Mouse (Mus musculus): ENCODE measurements at regions not wholly inside any gene's neighbourhood (a gene's known extent, or its start where the extent isn't known, plus 50 kb on each side); places are given as distances from the start of the nearest gene placed in this dataset.

DNA sequence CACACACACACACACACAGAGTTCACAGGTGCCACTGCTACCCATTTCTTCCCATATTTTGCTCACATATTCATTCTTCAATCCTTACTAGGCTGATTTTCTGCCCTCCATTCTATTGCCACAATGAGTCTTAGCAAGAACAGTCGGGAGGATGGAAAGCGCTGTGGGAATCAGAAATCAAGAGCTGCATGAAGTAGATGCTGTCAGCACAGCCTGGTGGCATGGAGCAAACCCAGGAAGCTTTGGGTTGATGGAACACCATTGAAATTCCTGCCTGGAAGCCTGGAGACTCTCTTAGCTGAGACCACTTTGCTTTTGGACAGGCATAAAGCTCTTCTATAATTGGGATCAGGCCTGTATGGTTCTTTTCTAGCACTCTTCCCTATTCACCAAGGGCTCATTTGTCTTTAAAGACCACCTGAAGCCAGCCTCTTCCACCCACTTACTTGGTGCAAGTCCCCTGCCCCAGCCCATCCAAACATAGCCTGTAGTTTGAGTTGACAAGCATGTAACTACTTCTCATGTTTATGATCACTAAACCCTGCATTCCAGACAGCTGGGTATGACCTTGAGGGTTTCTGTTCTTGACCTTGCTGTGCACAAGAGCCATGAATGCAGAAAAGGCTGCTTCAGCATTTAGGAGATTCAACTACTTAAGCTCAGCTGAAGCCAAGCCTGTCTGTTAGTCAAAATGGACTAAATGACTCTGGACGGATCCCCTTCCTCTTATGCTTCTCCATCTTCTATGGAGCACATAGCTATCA, 537.4 kb downstream of the Slc4a3 start:
- DNase-seq (ENCODE audit: low spot score), result no peak

DNA sequence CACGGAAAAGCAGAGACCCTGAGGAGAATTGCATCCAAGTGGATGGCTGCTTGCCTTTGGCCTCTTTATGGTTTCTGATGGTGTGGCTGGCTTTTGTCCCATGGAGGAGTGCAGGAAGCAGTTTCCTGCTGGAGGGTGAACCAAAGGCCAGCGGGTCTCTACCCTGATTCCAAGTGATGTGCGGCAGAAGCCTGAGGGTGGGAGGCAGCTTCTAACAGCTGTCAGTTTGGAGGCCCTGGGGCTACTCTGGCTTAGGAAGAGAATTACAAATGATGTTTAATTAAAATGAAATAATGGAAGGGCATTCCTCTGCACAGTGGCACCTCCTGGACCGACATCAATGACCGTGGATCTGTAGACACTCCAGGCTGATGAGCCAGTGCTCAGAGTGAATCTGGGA, 545.0 kb downstream of the Slc4a3 start:
- no peak for DNase-seq (ENCODE audit: low spot score)

DNA sequence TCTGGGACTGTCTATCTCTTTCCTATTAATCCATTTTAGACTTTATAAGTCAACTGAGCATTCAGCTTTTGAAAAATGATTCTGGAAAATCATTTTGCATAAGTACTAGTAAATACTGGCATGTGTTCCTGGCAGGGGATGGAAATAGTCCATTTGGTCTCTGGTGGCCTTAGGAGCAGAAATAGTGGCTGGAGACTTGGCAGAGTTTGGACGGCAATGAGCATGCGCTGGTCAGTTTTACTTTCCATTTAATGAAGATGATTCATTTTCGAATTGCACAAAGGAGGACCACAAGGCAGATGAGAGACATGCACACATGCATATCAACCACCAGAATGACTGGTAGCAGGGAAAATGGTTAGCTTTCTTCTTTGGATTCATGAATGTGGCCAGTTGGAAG, 567.2 kb downstream of the Slc4a3 start:
- no peak for DNase-seq (ENCODE audit: low spot score)

DNA sequence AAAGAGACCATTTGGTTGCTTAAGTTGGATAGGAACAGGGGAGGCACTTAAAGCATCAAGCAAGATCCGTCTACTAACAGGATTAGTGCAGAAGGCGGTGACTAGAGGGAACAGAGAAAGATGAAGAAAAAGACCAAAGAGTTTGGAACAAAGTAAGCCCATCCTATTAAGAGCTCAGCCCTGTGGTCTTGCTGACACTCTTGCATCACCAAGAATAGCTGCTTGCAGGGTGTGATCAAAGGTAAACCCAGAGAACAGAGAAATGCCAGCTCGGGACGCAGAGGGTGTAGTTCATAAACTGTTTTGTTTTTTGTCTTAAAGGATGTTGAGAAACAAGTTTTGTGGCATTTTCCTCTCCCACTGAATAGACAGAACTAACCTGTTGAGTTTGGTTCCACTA, 574.8 kb downstream of the Slc4a3 start:
- no peak for DNase-seq (ENCODE audit: low spot score)

DNA sequence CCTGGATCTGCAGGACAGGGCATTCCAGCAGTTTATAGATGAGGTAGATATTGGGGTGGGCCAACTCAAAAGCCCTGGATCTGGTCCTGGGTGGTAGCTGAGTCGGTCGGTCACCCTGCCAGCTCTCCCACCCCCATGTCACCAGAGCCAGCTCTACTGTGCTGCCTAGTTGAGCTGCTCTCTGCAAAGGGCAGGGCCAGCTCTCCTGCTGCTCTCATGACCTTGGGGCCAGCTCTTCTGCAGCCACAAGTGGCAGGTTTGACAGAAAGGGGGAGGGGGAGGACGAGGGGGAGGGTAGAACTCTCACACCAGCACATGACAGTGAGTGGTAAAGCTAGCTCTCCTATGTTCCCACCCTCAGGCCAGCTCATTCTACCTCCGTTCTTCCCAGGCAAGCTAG, 584.3 kb downstream of the Slc4a3 start:
- no peak for DNase-seq (ENCODE audit: low spot score)

DNA sequence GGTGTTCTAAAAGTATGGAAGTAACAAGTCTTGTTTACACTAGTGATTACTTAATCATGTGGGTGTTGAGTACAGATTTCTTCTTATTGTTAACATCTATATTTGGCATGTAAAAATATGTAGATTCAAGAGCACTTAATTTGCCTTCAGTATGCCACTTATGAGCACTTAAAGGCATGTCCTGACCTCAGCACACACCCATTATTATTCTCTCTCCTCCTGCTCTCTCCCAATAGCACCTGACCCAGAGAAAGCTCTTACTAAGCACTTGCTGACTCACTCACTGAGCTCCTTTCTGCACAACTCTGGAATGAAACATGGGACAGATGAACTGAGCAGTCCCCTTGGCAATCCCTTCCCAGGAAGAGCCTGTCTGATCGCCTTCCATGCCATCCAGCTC, 590.7 kb downstream of the Slc4a3 start:
- no peak for DNase-seq (ENCODE audit: low spot score)

GRCm38 (mm10) chr1:76137701-76138100, 591.6 kb downstream of the Slc4a3 start:
- DNase-seq (ENCODE audit: low spot score), result no peak

DNA sequence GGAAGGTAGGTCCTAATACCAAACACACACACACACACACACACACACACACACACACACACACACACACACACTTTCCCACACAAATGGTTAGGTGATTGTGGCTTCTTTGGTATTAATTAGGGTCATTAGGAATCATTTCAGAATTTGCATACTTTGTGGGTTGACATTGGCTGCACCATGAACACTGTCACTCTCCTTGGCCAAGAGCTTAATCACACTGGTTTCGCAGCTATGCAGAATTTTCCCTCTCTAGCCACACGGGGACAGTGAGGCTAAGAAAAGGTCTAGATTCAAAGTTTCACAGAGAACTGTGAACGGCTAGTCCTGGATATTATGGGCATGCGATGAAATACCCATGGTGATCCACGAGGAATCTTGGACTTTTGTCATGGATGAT, 597.5 kb downstream of the Slc4a3 start:
- no peak for DNase-seq (ENCODE audit: low spot score)

DNA sequence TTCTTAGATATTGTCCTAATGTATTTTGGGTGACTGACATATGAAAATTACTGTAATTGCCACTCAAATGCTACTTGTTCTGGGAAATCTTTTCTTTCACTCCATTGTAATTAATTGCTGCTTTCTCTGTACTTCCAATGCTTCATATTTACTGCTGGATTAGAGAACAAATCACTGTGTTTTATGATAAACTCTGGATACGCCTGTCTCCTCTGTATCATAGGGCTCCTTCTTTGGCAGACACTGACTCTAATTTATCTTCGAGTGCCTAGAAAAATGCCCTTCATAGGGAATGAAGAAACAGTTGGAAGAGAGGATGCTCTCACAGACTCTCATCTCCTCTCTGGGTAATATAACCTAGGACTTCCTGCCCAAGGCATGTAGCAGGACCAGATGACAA, 602.9 kb downstream of the Slc4a3 start:
- DNase-seq (ENCODE audit: low spot score), result no peak

DNA sequence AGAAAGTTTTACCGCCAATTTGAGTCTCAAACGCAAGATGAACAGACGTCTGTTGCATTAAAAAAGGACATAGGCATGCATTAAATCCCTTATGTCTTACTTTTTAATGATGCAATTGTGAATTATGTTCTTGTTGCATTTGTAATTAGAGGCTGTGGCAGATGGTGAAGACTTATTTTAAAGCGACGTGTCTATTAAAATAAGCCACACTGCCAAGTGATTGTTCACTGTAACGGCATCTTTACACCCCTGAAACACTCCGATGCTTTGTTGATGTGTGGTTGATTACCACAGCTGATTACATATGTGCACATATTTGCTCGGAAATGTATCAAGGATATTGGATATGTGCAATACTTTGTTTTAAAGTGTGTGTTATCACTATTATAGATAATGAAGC, 610.2 kb downstream of the Slc4a3 start:
- DNase-seq (ENCODE audit: low spot score), result no peak

- no peak for DNase-seq (ENCODE audit: low spot score)
Observed at GRCm38 (mm10) chr1:76167486-76167885, 621.4 kb downstream of the Slc4a3 start.

GRCm38 (mm10) chr1:76181181-76181580, 635.1 kb downstream of the Slc4a3 start:
- DNase-seq (ENCODE audit: low spot score), result no peak

- DNase-seq (ENCODE audit: low spot score), result no peak
Observed at GRCm38 (mm10) chr1:76194844-76195243, 648.8 kb downstream of the Slc4a3 start.

GRCm38 (mm10) chr1:76197651-76198050, 651.6 kb downstream of the Slc4a3 start:
- DNase-seq (ENCODE audit: low spot score), result no peak

- DNase-seq (ENCODE audit: low spot score), result no peak
Observed at GRCm38 (mm10) chr1:76200906-76201305, 654.8 kb downstream of the Slc4a3 start.

GRCm38 (mm10) chr1:76212486-76212885, 666.4 kb downstream of the Slc4a3 start:
- DNase-seq (ENCODE audit: low spot score), result no peak

- DNase-seq (ENCODE audit: low spot score), result no peak
Observed at GRCm38 (mm10) chr1:76244721-76245120, 698.7 kb downstream of the Slc4a3 start.

GRCm38 (mm10) chr1:76246181-76246796, 700.2 kb downstream of the Slc4a3 start:
- DNase-seq (ENCODE audit: low spot score), result no peak

DNA sequence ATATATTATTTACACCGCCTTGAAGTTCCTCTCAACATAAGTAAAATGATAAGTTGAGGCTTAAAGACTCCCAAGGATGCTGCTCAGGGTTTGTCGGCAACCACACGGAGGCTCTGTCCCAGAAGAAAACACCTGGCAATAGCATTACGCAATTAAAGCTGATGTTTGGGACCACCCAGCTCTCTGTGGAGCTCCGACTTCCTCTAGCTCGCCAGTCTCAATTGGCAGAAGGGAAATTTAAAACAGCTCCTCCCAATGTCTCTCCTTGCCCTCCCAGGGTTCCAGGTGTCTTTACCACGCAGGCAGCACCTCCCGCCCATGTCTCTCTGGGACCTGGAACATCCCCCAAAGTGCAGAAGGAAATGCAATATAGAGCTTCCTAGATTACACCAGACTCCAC, 701.1 kb downstream of the Slc4a3 start:
- DNase-seq (ENCODE audit: low spot score), result no peak

- no peak for DNase-seq (ENCODE audit: low spot score)
Observed at GRCm38 (mm10) chr1:76258217-76258616, 712.2 kb downstream of the Slc4a3 start.

- DNase-seq (ENCODE audit: low spot score), result no peak
Observed at GRCm38 (mm10) chr1:76276148-76276547, 730.1 kb downstream of the Slc4a3 start.

- DNase-seq (ENCODE audit: low spot score), result no peak
Observed at GRCm38 (mm10) chr1:76276624-76277023, 730.6 kb downstream of the Slc4a3 start.

DNA sequence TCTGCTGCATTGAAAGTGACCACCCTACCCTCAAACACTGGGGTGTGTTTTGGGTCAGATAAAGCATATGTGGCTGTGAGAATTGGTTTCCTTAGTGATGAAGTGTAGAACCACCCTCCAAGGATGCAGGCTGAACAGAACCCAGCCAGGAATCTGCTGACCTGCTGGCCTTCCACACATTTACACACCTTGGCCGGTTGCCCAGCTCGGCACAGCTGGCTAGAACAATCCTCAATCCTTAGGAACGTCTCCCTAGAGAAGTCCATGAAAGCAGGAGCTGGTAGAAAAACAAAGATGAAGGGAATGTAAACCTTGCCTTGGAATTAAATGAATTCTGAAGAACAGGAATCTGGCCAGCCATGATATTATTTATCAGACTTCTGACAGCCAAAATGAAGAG, 737.3 kb downstream of the Slc4a3 start:
- DNase-seq (ENCODE audit: low spot score), result no peak

All from testis, postnatal 14 days (tissue).